Mouse (Mus musculus): ENCODE results near the gene Slc27a5.

DNA sequence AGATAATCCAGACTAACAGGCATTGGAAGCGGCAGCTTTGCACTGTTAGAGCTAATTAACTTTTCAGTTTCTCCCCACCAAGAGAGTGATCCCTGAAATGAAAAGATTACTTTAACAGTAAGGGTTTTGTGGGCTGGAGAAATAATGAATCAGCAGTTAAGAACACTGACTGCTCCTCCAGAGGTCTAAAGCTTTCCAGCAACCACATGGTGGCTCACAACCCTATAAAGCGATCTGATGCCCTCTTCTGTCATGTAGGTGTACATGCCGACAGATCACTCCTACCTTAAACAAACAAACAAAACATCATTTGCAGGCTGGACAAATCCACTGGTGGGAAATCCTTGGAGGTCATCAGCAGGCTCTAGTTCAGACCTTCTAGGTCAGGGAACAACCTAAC is 43.1 kb downstream of the Slc27a5 start:
- TF ChIP-seq CTCF (IDR thresholded peaks at IDR 0.05; ENCODE audit: borderline replicate concordance, control insufficient read depth, extremely low read depth, insufficient read depth, low read length, poor library complexity) (no peak), POLR2A (IDR thresholded peaks at IDR 0.05; ENCODE audit: control insufficient read depth, extremely low read depth, insufficient read depth, low read length, poor library complexity) (no peak)
